Mouse (Mus musculus) neural tube, embryonic 11.5 days (tissue): ENCODE measurements around the gene Slc11a2. TPM values are rescaled to one million over a fixed set of nuclear protein-coding genes. Genes with fewer than 3 reads are reported as not detected.
"Not testable (repeated sequence)": the region's sequence is repeated elsewhere in the genome, so short reads cannot be mapped to it uniquely, and the experiment has no call there.

Source experiments
- ATAC-seq: fragments of 200-750 bp; cut with Nextera tagmentation; 2 replicates; pipeline ENCODE4 v1.8.0; 2017; ENCODE audit warnings: moderate number of reproducible peaks, mild to moderate bottlenecking, moderate TSS enrichment, moderate library complexity; ENCODE audit not compliant: insufficient read depth, low FRiP score, low TSS enrichment
- DNase-seq: peaks from one replicate; pipeline ENCODE4 v3.0.0-alpha.2; 2015; ENCODE audit warnings: low spot score
- H3K27ac ChIP-seq: fragments of 300-500 bp; sonication (generic); 2 replicates; pipeline ENCODE4 v1.5.1; 2014; ENCODE audit warnings: low read depth, mild to moderate bottlenecking, low read length
- H3K27me3 ChIP-seq: fragments of 300-500 bp; sonication (generic); 2 replicates; pipeline ENCODE4 v1.6.1; 2014; ENCODE audit warnings: mild to moderate bottlenecking, low read length, mixed read lengths; ENCODE audit not compliant: control insufficient read depth, insufficient read depth
- H3K36me3 ChIP-seq: fragments of 300-500 bp; sonication (generic); 2 replicates; pipeline ENCODE4 v1.6.1; 2014; ENCODE audit warnings: mild to moderate bottlenecking, low read length, moderate library complexity, mixed read lengths; ENCODE audit not compliant: control insufficient read depth, insufficient read depth
- H3K4me1 ChIP-seq: fragments of 300-500 bp; sonication (generic); 2 replicates; pipeline ENCODE4 v1.6.1; 2014; ENCODE audit warnings: low read length, mixed read lengths; ENCODE audit not compliant: control insufficient read depth, insufficient read depth
- H3K4me2 ChIP-seq: fragments of 300-500 bp; sonication (generic); 2 replicates; pipeline ENCODE4 v1.6.1; 2014; ENCODE audit warnings: low read depth, mild to moderate bottlenecking, moderate library complexity
- H3K4me3 ChIP-seq: fragments of 300-500 bp; sonication (generic); 2 replicates; pipeline ENCODE4 v1.5.1; 2014; ENCODE audit warnings: low read depth, low read length
- H3K9ac ChIP-seq: fragments of 300-500 bp; sonication (generic); 2 replicates; pipeline ENCODE4 v1.6.1; 2014; ENCODE audit warnings: mild to moderate bottlenecking, low read length
- H3K9me3 ChIP-seq: fragments of 300-500 bp; sonication (generic); 2 replicates; pipeline ENCODE4 v1.6.1; 2016; ENCODE audit warnings: low read length; ENCODE audit not compliant: control insufficient read depth
- WGBS: fragments of 180-500 bp; shearing (Covaris S2); extraction: QIAGEN DNeasy Blood & Tissue Kit; methylation state at CpG from one replicate; pipeline ENCODE4 v1.1.7; 2014; 5-methylcytosine and 5-hydroxymethylcytosine counted together
- polyA plus RNA-seq: library from polyadenylated mRNA; unstranded; fragments of >200 nt; fragmentation: Nextera tagmentation; extraction: Ambion mirVana; gene quantifications from 2 replicates; pipeline ENCODE4 v1.2.1, GENCODE M21; 2014

Gene Slc11a2
- polyA plus RNA-seq, 1 experiment from 2014 or later = 21.6 TPM

- H3K9me3 ChIP-seq = no peaks in the 10 kb centered on the region
- DNase-seq = no peak
- 4% methylated on average over 14 of the region's 14 CpGs for WGBS
- H3K9ac ChIP-seq = no peak overlapping the region; the same call in 1 of the 2 replicates
- no peak overlapping the region for H3K27ac ChIP-seq
- H3K4me1 ChIP-seq = peaks cover 10% of the 10 kb centered on the region; the same call in 1 of the 2 replicates
- peaks cover 17% of the 10 kb centered on the region for H3K27me3 ChIP-seq
- H3K4me3 ChIP-seq = peak overlapping the region; percentile 98
- no peaks in the 10 kb centered on the region for H3K36me3 ChIP-seq
- no peak for ATAC-seq
- peak overlapping the region; percentile 92 for H3K4me2 ChIP-seq
Observed at GRCm38 (mm10) chr15:100423916-100424315, 956 bp downstream of the Slc11a2 start.

GRCm38 (mm10) chr15:100422899-100423860, 1.7 kb downstream of the Slc11a2 start:
- Histone ChIP-seq H3K4me2 (peak overlapping the region; percentile 92), H3K27me3 (peaks cover 17% of the 10 kb centered on the region), H3K4me3 (peak overlapping the region; percentile 98), H3K4me1 (peaks cover 10% of the 10 kb centered on the region; the same call in 1 of the 2 replicates), H3K27ac (0 out of 2 replicates have a peak overlapping the region, but pooled peaks have one; percentile 10), H3K36me3 (no peaks in the 10 kb centered on the region), H3K9me3 (no peaks in the 10 kb centered on the region), H3K9ac (peak overlapping the region; percentile 91)
- ATAC-seq (peak; percentile 98), DNase-seq (peak; percentile 97)
- WGBS = 1% methylated on average over 57 of the region's 65 CpGs

DNA sequence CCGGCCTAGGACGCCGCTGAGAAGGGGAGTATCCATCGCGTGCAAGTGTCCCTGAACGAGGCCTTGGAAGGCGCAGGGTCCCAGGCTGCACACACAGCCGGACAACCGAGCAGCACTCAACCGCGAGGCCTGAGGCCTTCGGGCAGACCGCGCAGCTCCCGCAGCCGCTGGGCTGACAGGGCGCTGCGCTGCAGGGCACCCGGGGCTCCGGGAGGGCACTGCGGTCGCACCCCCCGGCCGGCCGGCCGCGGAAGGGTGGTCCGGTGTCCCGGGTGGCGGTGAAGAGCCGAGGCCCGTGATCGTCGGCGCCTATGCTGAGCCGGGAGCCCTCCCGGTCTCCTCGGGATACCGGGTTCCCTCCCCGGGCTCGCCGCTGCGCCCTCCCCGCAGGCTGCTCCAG, 2.4 kb downstream of the Slc11a2 start:
- under 1% methylated on average over 42 of the region's 44 CpGs for WGBS
- 0 out of 2 replicates have a peak overlapping the region, but pooled peaks have one; percentile 10 for H3K27ac ChIP-seq

GRCm38 (mm10) chr15:100421758-100422197, 3.1 kb downstream of the Slc11a2 start, which contains the start of gene Gm5475:
Gm5475 (plus strand) TSS chr15:100422147.
- not testable (repeated sequence) for DNase-seq, H3K36me3 ChIP-seq, H3K9me3 ChIP-seq, ATAC-seq
- peak within 1 kb of the TSS; percentile 92 for H3K4me2 ChIP-seq
- H3K27me3 ChIP-seq = peaks cover 17% of the 10 kb centered on the region
- WGBS = 32% methylated on average over 3 of the region's 3 CpGs
- H3K27ac ChIP-seq = 0 out of 2 replicates have a peak within 1 kb of the TSS, but pooled peaks have one; percentile 10
- H3K4me3 ChIP-seq = peak within 1 kb of the TSS; percentile 98
- H3K4me1 ChIP-seq = peaks cover 10% of the 10 kb centered on the region; the same call in 1 of the 2 replicates
- H3K9ac ChIP-seq = peak within 1 kb of the TSS; percentile 91

More for the DNA sequence above, 2.4 kb downstream of the Slc11a2 start:
- H3K9me3 ChIP-seq = no peaks in the 10 kb centered on the region
- ATAC-seq (peak; percentile 62), DNase-seq (no peak)
- peak overlapping the region; percentile 91 for H3K9ac ChIP-seq
- peak overlapping the region; percentile 84 for H3K4me2 ChIP-seq
- peak overlapping the region; percentile 98 for H3K4me3 ChIP-seq
- H3K4me1 ChIP-seq = peaks cover 10% of the 10 kb centered on the region; the same call in 1 of the 2 replicates
- H3K36me3 ChIP-seq = no peaks in the 10 kb centered on the region
- H3K27me3 ChIP-seq = peaks cover 17% of the 10 kb centered on the region

- Histone ChIP-seq H3K27ac (no peak overlapping the region), H3K4me3 (no peak overlapping the region), H3K27me3 (peaks cover 17% of the 10 kb centered on the region), H3K9ac (no peak overlapping the region; the same call in 1 of the 2 replicates), H3K4me2 (peak overlapping the region; percentile 84), H3K9me3 (no peaks in the 10 kb centered on the region), H3K4me1 (peaks cover 10% of the 10 kb centered on the region; the same call in 1 of the 2 replicates), H3K36me3 (no peaks in the 10 kb centered on the region)
- 44% methylated on average over 8 of the region's 8 CpGs for WGBS
- ATAC-seq = no peak
- DNase-seq = no peak
Observed at GRCm38 (mm10) chr15:100421059-100421757, 3.7 kb downstream of the Slc11a2 start.

DNA sequence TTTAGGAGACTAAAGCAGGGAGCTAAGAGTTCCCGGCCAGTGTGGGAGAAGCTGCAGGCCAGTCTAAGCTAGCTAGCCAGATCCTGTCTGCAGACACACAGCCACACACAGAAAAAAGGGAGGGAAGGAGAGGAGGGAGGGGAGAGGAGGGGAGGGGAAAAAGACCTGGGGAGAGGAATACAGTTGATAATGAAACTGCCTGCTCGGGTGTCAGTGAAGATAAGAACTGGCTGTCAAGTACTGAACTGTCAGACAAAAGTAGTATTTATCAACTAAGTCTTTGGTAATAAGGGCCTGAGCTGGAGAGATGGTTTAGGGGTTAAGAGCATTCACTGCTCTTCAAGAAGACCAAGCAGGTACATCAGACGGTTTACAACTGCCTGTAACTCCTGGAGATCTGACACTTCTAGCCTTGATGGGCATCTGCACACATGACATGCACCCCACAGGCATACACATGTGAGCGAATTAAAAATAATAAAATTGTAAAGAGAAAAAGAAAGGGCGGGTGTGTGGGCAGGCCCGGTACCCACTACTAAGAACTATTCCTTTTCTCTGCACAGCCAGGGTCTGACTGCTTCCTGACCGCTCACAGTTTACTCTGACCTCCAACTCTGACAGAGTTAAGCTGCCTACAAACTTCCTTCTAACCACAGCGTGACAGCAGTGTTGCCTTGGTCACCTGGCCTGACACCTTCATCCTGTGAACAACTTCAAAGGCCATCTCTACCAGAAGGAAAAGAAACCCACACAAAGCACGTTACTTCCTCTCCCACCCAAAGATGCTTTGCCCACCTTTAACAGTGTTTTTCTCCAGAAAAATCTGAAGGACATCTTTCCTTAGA, 4.7 kb downstream of the Slc11a2 start:
- no peak overlapping the region for H3K9ac ChIP-seq
- no peaks in the 10 kb centered on the region for H3K36me3 ChIP-seq
- H3K4me3 ChIP-seq = no peak overlapping the region
- no peaks in the 10 kb centered on the region for H3K9me3 ChIP-seq
- no peak overlapping the region for H3K4me2 ChIP-seq
- H3K4me1 ChIP-seq = peaks cover 10% of the 10 kb centered on the region; the same call in 1 of the 2 replicates
- 71% methylated on average over 9 of the region's 9 CpGs for WGBS
- ATAC-seq (no peak), DNase-seq (no peak)
- peaks cover 13% of the 10 kb centered on the region for H3K27me3 ChIP-seq
- no peak overlapping the region for H3K27ac ChIP-seq

GRCm38 (mm10) chr15:100419311-100419710, 5.6 kb downstream of the Slc11a2 start:
- ATAC-seq (no peak), DNase-seq (no peak)
- Histone ChIP-seq H3K9me3 (no peaks in the 10 kb centered on the region), H3K36me3 (no peaks in the 10 kb centered on the region), H3K4me2 (no peak overlapping the region), H3K9ac (no peak overlapping the region), H3K27me3 (peaks cover 5% of the 10 kb centered on the region; the same call in 1 of the 2 replicates), H3K4me3 (no peak overlapping the region), H3K4me1 (peaks cover 10% of the 10 kb centered on the region; the same call in 1 of the 2 replicates), H3K27ac (0 out of 2 replicates have a peak overlapping the region, but pooled peaks have one; percentile 20)
- 80% methylated on average over 8 of the region's 8 CpGs for WGBS
